Mouse (Mus musculus) monocyte, adult 59 days (primary cell): Measurements from ENCODE around the gene Gm20903. TPM values are rescaled to one million over a fixed set of nuclear protein-coding genes. Genes with fewer than 3 reads are reported as not detected.

Experiments
- total RNA-seq, 2 experiments: library from RNA; stranded (reverse); gene quantifications; one replicate each; pipeline ENCODE4 v1.2.4; 2023

Gm20903 gene
- not detected for total RNA-seq

DNA sequence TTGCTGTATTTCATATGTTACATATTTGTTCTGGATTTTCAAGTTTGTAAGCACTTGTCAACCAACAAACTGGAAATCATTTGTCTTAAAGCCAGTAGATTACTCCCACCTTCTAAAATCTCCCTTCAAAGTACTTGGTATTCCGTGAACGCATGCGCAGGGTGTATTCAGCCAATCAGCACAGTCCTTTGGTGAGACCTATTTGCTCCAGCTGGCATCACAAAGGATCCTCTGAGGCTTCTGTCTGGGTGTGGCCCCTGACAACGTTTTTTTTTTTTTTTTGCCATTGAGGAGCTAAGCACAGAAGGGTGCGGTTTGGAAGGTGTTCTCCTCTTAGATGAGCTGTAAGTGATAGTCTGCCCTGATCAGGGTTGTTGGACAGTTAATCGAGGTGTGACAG lies at the start of gene Gm20903:
Gene Gm20903, plus strand, starts transcription at position 301 of the 400 bp plus-strand sequence.

